Mouse (Mus musculus) large intestine, adult 2 months (tissue): ENCODE data around the gene Zscan25. TPM values are rescaled to one million over a fixed set of nuclear protein-coding genes. Genes with fewer than 3 reads are reported as not detected.
"Not testable (repeated sequence)": the region's sequence is repeated elsewhere in the genome, so short reads cannot be mapped to it uniquely, and the experiment has no call there.

ENCODE experiments used
- DNase-seq: peaks from one replicate; pipeline ENCODE4 v3.0.0-alpha.2; 2012; ENCODE audit warnings: low read depth, low spot score
- WGBS: fragments of 180-500 bp; shearing (Covaris S2); methylation state at CpG from one replicate; pipeline ENCODE4 v1.1.7; 2018; 5-methylcytosine and 5-hydroxymethylcytosine counted together
- polyA plus RNA-seq: library from polyadenylated mRNA; depleted of rRNA; stranded (reverse); fragments of >200 nt; gene quantifications from 2 replicates; pipeline ENCODE4 v1.2.3, GENCODE M21; 2012; rRNA removed

Zscan25 gene
- polyA plus RNA-seq, result 8.2 and 15.0 TPM in 2 replicates

- WGBS, result under 1% methylated on average over 50 of the region's 50 CpGs
- peak; percentile 86 for DNase-seq
These were observed at the start of gene Zscan25 for GRCm38 (mm10) chr5:145280371-145281143. TSS of gene Zscan25 (plus strand) at chr5:145280500.

DNA sequence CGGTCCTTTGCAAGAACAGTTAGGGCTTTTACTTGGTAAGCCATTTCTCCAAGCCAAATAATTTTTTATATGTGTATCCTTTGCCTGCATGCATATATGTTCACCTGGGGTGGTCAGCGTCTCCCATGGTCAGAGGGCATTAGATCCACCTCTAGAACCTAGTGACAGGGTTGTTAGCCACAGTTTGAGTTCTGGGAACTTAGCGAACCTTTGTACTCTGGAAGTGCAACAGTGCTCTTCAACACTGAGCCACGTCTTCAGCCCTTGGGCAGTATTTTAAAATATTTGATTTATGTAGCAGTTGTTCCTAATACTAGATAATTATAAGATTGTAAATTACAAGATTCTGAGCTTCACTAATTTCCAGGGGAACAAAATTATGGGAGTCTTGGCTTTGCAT, 49.7 kb upstream of the Zscan25 start:
- DNase-seq, result no peak

DNA sequence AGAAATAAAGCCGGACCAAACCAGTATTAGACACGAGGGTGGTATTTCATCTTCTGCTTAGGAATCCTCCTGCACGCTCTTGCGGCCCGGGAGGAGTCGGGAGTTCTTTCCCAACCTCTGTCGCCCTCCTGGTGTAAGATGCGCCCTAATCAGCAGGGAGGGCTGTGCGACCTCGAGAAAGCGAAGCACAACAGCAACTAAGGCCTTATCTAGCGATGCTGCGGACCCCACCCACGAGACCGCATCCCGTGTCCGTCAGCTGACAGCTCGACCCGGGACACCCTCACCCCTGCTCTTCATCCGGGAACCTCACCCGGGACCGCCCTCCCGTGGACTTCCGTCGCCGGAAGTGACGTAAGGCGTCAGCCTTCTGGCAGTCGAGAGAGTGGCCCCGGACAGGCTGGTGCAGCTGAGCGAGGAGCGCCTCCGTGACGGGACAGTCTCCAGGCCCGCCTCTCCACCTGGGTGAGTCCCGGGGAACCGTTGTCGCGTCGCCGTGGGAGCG, 48.9 kb upstream of the Zscan25 start, which contains the start of gene Zfp655:
TSS of gene Zfp655 (plus strand) at position 349 of the 505 bp plus-strand sequence.
- WGBS, result under 1% methylated on average over 42 of the region's 42 CpGs
- DNase-seq, result peak; percentile 84

More for the DNA sequence above, 49.7 kb upstream of the Zscan25 start:
- 90% methylated on average over 4 of the region's 4 CpGs for WGBS

DNA sequence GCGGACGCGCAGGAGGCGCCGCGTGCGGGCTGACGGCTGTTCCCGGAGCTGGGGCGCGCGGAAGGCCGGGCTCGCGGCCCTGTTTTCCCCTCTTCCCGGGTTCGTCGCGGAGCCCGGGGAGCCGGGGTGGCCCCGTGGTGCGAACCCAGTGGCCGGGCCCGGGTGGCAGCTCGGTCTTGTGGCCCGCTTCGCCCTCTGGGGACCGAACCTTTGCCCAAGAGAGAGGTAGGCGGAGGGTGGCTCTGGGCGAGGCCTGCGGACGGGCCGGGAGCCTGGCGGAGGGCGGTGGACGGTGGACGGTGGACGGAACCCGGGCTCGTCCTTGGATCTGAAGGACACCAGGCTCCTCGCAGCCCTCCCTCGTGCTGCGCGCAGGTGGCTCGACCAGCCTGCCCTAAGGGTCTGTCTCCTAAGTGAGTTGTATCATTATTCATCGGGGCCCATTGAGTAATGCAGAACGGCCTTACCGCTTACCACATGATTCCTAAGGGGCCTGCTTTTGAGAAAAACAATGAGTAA, 48.3 kb upstream of the Zscan25 start:
- DNase-seq, result no peak
- under 1% methylated on average over 45 of the region's 49 CpGs for WGBS

- DNase-seq, result no peak
These were observed 45.7 kb upstream of the Zscan25 start for GRCm38 (mm10) chr5:145234636-145235035.

DNA sequence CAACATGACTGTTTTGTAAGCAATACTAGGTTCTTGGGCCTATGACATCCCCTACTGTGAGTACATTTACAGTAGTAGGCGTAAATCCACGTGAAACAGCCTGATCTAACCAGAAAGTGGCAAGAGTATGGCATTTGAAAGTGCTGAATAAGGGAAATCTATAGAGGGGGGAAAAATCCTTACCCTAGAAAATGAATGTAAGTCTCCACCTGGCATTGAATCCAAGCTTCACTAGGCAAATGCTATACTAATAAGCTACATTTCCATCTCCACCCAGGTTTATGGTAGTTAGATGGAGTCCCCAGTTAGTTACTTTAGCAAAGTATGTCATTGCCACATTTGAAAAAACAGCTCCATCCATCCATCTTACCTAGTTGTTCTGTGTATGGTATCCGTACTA, 30.8 kb upstream of the Zscan25 start:
- no peak for DNase-seq
- WGBS, result 94% methylated on average over 3 of the region's 3 CpGs

DNA sequence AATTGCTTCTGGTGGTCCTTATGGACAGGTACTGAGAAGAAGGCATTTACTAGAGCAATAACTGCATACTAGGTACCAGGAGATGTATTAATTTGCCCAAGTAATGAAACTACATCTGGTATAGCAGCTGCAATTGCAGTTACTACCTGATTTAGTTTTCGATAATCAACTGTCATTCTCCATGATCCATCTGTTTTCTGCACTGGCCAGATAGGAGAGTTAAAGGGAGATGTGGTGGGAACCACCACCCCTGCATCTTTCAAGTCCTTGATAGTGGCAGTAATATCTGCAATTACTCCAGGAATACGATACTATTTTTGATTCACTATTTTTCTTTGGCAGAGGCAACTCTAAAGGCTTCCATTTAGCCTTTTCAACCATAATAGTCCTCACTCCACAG, 6.7 kb upstream of the Zscan25 start:
- not testable (repeated sequence) for DNase-seq
- 88% methylated on average over 2 of the region's 2 CpGs for WGBS

DNA sequence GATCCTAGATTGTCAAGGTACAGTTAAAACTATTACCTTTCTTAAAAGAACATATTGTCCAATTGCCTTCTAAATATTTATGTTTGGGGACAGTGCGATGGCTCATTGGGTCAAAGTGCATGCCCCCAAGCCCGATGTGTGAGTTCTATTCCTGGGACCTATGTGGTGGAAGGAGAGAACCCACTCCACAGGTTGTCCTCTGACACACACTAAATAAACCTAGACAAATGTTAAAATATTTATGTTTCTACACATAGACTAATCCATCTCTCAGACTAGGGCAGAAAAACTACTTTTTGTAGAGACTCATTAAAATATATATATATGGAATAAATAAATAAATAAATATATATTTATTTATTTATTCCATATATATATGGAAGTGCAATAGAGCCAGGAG, 352 bp upstream of the Zscan25 start:
- WGBS, result 85% methylated on average over 2 of the region's 2 CpGs
- no peak for DNase-seq

- DNase-seq, result no peak
- 91% methylated on average over 5 of the region's 5 CpGs for WGBS
These were observed 8.1 kb downstream of the Zscan25 start for GRCm38 (mm10) chr5:145288382-145288781.

DNA sequence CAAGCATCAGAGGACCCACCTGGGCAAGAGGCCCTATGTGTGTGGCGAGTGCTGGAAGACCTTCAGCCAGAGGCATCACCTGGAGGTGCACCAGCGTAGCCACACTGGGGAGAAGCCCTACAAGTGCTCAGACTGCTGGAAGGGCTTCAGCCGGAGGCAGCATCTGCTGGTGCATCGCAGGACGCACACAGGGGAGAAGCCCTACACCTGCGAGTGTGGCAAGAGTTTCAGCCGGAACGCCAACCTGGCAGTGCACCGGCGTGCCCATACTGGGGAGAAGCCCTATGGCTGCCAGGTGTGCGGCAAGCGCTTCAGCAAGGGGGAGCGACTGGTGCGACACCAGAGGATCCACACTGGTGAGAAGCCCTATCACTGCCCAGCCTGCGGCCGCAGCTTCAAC, 10.4 kb downstream of the Zscan25 start:
- WGBS, result 96% methylated on average over 16 of the region's 16 CpGs

DNA sequence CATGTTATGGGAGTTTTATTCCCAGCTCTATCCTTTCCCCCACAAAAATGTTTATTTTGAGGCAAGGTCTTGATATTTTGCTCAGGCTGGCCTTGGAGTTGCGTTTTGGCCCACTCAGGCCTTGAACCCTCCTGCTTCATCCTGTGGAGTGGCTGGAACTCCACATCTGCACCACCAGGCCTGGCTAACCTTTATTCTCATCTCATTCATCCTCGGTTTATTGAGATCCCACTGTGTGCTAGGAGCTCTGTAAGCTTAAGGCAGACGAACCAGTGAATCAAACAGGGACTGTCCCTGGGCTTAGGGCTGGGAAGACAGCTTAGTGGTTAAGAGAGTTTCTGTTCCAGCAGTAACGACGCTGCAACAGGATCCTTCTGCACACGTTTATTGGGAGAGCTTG, 12.1 kb downstream of the Zscan25 start:
- no peak for DNase-seq
- 91% methylated on average over 6 of the region's 6 CpGs for WGBS

More for the DNA sequence above, 10.4 kb downstream of the Zscan25 start:
- no peak for DNase-seq

- DNase-seq, result no peak
These were observed 20.2 kb downstream of the Zscan25 start for GRCm38 (mm10) chr5:145300469-145300868.

DNA sequence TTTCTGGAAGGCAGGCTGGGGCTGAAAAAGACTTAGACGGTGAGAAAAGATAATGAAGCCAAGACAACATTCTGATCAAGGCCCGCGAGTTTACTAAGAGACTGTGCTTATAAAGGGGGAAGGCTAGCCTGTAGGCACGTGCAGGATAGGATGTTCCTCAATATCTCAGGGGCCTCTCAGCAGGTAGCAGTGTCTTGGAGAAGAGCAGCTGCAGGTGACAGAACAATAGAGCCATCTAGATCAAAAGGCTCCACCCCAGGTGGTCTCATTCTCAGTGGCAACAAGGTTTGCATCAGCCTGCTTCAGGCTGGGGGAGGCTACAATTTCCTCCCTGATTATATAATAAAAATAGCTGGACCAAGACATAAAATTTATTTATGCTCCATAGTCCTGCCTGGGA, 21.5 kb downstream of the Zscan25 start:
- WGBS, result 74% methylated on average over 4 of the region's 4 CpGs
- not testable (repeated sequence) for DNase-seq

DNA sequence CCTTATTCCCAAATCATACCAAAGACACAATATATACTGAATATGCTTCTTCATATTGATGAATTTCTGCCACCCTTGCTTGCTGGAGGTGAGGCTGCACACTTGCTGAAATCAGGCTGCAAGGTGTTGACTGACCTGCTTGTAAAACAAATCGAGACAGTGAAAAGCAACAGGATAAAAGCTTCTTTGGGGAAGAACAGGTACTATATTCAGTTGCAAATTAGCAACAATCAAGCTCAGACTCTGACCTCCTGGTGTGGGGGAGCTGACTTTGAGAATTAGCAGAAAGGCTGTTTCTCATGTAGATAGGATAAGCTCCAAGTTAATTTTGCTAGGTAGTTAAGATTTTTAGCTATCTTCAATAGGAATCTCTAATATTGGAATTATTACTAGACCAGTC, 22.1 kb downstream of the Zscan25 start:
- DNase-seq, result no peak
- WGBS, result 62% methylated on average over 1 of the region's 1 CpGs

- WGBS, result 91% methylated on average over 4 of the region's 4 CpGs
- DNase-seq, result not testable (repeated sequence)
These were observed 26.7 kb downstream of the Zscan25 start for GRCm38 (mm10) chr5:145306953-145307352.

GRCm38 (mm10) chr5:145307811-145308210, 27.5 kb downstream of the Zscan25 start:
- WGBS, result 95% methylated on average over 3 of the region's 3 CpGs
- not testable (repeated sequence) for DNase-seq

- DNase-seq, result no peak
These were observed 33.5 kb downstream of the Zscan25 start for GRCm38 (mm10) chr5:145313845-145314244.

DNA sequence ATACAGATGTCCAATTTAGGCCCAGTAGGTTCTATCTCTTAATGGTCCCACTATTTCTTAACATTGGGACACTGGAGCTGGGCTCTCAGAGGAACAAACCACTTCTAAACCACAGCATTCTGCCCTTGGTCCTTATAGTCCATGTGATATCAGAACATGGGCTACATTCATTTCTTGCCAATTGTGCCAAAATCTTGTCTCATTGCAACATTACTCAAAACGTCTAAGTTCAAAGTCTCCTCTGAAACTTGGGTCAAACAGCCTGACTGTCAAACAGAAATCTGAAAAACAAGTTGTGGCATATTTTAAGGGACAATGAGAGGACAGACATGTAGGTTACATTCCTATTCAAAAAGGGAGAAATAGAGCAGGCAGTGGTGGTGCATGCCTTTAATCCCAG, 36.8 kb downstream of the Zscan25 start:
- WGBS, result 69% methylated on average over 1 of the region's 1 CpGs

GRCm38 (mm10) chr5:145338756-145339155, 58.5 kb downstream of the Zscan25 start:
- not testable (repeated sequence) for DNase-seq

More for the DNA sequence above, 36.8 kb downstream of the Zscan25 start:
- DNase-seq, result no peak
